Mouse (Mus musculus) cerebellum, adult 18-20 months (tissue): ENCODE data around the gene Galnt10.

Source experiments
- DNase-seq, 2 experiments: peaks; one replicate each; pipeline ENCODE4 v3.0.0; 2021

The Galnt10 gene

GRCm38 (mm10) chr11:57692726-57693125 lies 47.5 kb downstream of the Galnt10 start:
- peak in 1 of 2 experiments; percentile 8 for DNase-seq

- DNase-seq: no peak
Observed at GRCm38 (mm10) chr11:57694486-57694885, 49.2 kb downstream of the Galnt10 start.

GRCm38 (mm10) chr11:57696207-57696676 lies 51.0 kb downstream of the Galnt10 start:
- DNase-seq: no peak

GRCm38 (mm10) chr11:57696807-57697251 lies 51.6 kb downstream of the Galnt10 start:
- DNase-seq: no peak

GRCm38 (mm10) chr11:57700114-57700513 lies 54.9 kb downstream of the Galnt10 start:
- no peak for DNase-seq

- peak in 1 of 2 experiments; percentile 16 for DNase-seq
Observed at GRCm38 (mm10) chr11:57701193-57701925, 56.1 kb downstream of the Galnt10 start.

GRCm38 (mm10) chr11:57701956-57702355 lies 56.7 kb downstream of the Galnt10 start:
- no peak for DNase-seq

GRCm38 (mm10) chr11:57706620-57707019 lies 61.4 kb downstream of the Galnt10 start:
- DNase-seq: no peak

- no peak for DNase-seq
Observed at GRCm38 (mm10) chr11:57707114-57707798, 62.0 kb downstream of the Galnt10 start.

- no peak for DNase-seq
Observed at GRCm38 (mm10) chr11:57708174-57709154, 63.2 kb downstream of the Galnt10 start.

- DNase-seq: no peak
Observed at GRCm38 (mm10) chr11:57713960-57714359, 68.7 kb downstream of the Galnt10 start.

GRCm38 (mm10) chr11:57716721-57717120 lies 71.5 kb downstream of the Galnt10 start:
- no peak for DNase-seq

- DNase-seq: no peak
Observed at GRCm38 (mm10) chr11:57717432-57717831, 72.2 kb downstream of the Galnt10 start.

- DNase-seq: no peak
Observed at GRCm38 (mm10) chr11:57718081-57718480, 72.8 kb downstream of the Galnt10 start.

- no peak for DNase-seq
Observed at GRCm38 (mm10) chr11:57719631-57720030, 74.4 kb downstream of the Galnt10 start.

GRCm38 (mm10) chr11:57720076-57720475 lies 74.8 kb downstream of the Galnt10 start:
- no peak for DNase-seq

GRCm38 (mm10) chr11:57724791-57725463 lies 79.7 kb downstream of the Galnt10 start:
- no peak for DNase-seq

GRCm38 (mm10) chr11:57725926-57726325 lies 80.7 kb downstream of the Galnt10 start:
- DNase-seq: no peak

- peak; percentile 15 to 27 for DNase-seq
Observed at GRCm38 (mm10) chr11:57727303-57727969, 82.2 kb downstream of the Galnt10 start.

- no peak for DNase-seq
Observed at GRCm38 (mm10) chr11:57732410-57733281, 87.4 kb downstream of the Galnt10 start.
